Mouse (Mus musculus) megakaryocyte-erythroid progenitor cell, adult 5-6 weeks (primary cell): ENCODE data around the gene Col8a1. TPM values are rescaled to one million over a fixed set of nuclear protein-coding genes. Genes with fewer than 3 reads are reported as not detected.

Experiments
- ATAC-seq: replicated peaks from 2 replicates; pipeline ENCODE4 v1.8.0; 2016; ENCODE audit warnings: mild to moderate bottlenecking, inconsistent platforms; ENCODE audit not compliant: severe bottlenecking, poor library complexity, low FRiP score, low TSS enrichment
- total RNA-seq, 2 experiments: library from RNA; stranded (forward) in 1 of 2; stranded (reverse) in 1 of 2; fragments of 200-1000, 215-1000 nt in 1 of 2; fragments of >200 nt in 1 of 2; fragmentation: Nextera tagmentation in 1 of 2; gene quantifications; 2 replicates each; pipeline ENCODE4 v1.2.3; 2014 to 2017

Gene Col8a1
- not detected in 2 replicates for total RNA-seq (2014; fragmentation: Nextera tagmentation)
- total RNA-seq (2017): not detected in 2 replicates

- ATAC-seq: no peak
Measured at GRCm38 (mm10) chr16:57754526-57755125, at the start of gene Col8a1. Col8a1 (minus strand) TSS chr16:57754737.

- no peak for ATAC-seq
Measured at GRCm38 (mm10) chr16:57801886-57802285, 47.3 kb upstream of the Col8a1 start.

GRCm38 (mm10) chr16:57796321-57796720, 41.8 kb upstream of the Col8a1 start:
- no peak for ATAC-seq

- no peak for ATAC-seq
Measured at GRCm38 (mm10) chr16:57779011-57779410, 24.5 kb upstream of the Col8a1 start.

DNA sequence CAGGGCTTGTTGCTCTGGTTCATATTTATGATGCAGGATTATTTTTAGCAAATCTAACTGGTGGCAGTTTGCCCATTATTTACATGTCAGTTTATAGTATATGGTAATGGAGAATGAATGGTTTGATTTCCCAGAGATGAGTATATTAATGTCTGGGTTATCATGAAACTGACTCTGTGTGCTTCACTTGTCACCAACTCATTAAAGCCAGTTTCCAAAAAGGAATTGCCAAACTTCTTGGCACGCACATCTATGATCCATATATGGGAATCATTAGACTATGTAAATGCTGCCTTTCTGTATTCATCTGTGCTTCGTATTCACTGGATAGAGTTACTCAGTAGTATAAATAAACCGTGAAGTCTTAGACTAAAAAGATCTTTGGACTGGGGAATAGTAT, 11.1 kb upstream of the Col8a1 start:
- ATAC-seq: no peak

GRCm38 (mm10) chr16:57759862-57760261, 5.3 kb upstream of the Col8a1 start:
- ATAC-seq: no peak

- ATAC-seq: no peak
Measured at GRCm38 (mm10) chr16:57755708-57756107, 1.2 kb upstream of the Col8a1 start.

GRCm38 (mm10) chr16:57755241-57755640, 704 bp upstream of the Col8a1 start:
- no peak for ATAC-seq

DNA sequence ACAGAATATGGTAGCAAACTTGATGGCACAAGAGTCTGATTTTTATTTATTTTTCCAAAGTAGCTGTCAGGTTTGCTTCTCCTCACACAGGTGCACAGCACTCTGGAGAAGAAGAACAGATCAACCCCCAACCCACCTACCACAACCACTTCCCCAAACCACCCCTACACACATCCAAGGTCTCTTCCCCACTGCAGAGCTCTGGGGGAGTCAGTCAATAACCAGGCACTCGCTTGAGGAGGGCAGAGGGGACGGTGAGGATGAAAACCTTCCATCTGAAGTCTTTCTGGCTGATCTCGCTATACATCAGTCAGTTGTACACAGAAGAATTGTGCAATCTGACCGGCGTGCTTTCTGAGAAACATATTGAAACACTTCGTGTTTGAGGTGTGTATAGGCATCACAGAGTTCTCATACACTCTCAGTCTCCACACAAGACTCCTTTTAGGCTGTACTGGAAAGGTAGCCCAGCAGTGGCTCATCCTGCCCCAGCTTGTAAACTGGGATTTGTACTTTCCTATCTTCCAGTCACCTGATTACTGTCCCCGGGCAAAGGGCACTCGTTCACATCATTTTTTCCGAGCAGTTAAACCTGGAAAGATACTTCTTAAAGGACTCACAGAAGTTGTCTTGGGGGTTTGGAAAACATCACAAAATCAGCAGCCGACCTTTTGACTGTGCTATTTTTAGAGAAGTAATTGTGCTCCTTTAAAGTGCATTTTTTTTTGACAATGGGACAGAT, 827 bp downstream of the Col8a1 start:
- no peak for ATAC-seq

- no peak for ATAC-seq
Measured at GRCm38 (mm10) chr16:57750549-57750948, 4.0 kb downstream of the Col8a1 start.

DNA sequence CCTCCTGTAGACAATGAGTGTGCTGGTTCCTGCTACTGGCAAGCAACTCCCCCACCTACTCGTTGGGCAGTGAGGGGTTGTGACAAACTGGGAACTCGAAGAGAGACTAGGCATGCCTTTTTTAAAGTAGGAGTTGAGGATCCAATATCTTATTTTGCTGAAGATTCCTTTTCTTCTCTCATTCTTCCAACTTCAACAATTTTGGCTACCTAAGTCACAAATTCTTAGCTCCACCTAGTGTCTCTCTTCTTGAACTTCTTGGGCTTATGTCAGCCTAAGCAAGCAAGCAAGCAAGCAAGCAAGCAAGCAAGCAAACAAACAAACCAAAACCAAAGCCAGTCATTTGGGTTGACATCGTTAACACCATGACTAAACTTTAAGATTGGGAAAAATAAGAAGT, 6.4 kb downstream of the Col8a1 start:
- no peak for ATAC-seq

- no peak for ATAC-seq
Measured at GRCm38 (mm10) chr16:57747357-57748056, 7.0 kb downstream of the Col8a1 start.

DNA sequence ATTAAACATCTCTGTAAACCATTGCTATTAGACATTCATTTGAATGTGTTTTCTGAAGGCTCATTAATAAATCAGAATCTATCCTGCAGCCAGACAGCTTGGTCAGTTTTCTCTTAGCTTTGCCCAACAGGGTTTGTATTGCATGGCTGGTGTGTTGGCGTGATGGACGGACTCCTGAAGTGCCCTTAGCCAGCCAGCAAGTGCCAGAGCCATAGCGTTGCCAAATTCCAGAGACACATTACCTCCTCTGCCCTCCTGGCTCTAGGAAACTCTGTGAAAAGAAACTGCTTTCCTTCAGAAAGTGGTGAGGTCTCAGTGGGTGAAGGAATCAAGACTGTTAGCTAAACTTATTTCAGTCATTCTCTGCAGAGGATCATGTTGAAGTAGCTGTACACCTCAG, 14.4 kb downstream of the Col8a1 start:
- no peak for ATAC-seq

DNA sequence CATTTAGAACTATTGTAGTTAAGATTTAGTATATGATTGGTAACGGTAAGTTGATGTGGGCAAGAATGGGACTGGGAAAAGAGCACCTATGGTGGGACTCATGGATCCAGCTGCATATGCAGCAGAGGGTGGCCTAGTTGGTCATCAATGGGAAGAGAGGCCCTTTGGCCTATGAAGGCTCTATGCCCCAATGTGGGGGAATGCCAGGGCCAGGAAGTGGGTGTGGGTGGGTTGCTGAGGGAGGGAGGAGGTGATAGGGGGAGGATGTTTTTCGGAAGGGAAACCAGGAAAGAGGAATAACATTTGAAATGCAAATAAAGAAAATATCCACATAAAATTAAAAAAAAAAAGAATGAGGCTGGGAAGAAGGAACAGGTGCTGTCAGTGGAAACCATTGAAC, 19.6 kb downstream of the Col8a1 start:
- ATAC-seq: no peak

DNA sequence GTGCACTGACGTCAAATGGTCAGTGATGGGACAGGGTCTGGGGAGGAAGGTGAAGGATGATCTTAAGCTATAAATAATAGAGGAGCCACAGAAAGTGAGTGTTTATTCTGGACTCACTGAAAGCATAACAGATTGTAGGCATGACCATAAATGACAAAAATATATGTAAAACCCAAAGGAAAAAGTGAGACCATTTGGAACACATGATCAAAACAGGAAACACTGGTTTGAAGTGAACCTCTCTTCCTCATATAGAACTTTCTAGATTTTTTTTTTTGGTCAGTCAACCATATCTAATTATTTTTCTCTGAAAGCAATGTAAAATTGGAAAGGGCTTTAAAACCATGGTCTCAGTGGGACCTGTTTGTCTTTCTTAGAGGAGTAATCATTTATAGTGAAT, 21.0 kb downstream of the Col8a1 start:
- ATAC-seq: no peak

DNA sequence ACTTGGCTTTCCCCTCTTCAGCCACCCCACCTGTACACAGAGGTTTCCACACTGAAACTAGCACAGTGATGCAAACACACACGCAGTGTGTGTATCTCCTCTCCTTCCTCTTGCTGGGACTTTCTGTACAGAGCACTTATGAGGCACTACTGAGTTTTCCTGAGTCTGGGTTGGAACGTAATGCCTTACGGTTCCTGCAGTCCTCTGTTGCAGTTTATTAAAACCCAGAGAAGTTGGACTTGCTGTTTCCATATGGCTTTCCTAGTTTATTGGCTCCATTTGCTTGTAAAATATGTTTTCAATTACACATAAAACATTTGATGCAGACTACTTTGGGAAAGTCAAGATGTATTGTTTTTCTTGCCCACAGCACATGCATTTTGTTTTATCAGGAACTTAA, 21.4 kb downstream of the Col8a1 start:
- ATAC-seq: no peak

- no peak for ATAC-seq
Measured at GRCm38 (mm10) chr16:57724978-57725377, 29.6 kb downstream of the Col8a1 start.

- no peak for ATAC-seq
Measured at GRCm38 (mm10) chr16:57718982-57719381, 35.6 kb downstream of the Col8a1 start.

- no peak for ATAC-seq
Measured at GRCm38 (mm10) chr16:57698733-57699132, 55.8 kb downstream of the Col8a1 start.

- no peak for ATAC-seq
Measured at GRCm38 (mm10) chr16:57694694-57695093, 59.8 kb downstream of the Col8a1 start.
